In genomic region chr14:26450036-26450800, GRCm38 (mm10) we compare ENCODE assay signal across 8 mouse cellular contexts.
DNase-seq lines count a peak whose midpoint lies in the region; ATAC-seq and TF ChIP-seq lines count a peak whose summit lies in the region.

No protein-coding gene starts in this region.

- 0 out of 2 replicates have a peak, but pooled peaks cover 2% of the 10 kb centered on the region for H3K4me1 ChIP-seq in liver, postnatal 0 days (ENCODE audit: insufficient read depth)
- peaks cover 20% of the 10 kb centered on the region for H3K4me1 ChIP-seq in heart, embryonic 16.5 days (ENCODE audit: control insufficient read depth, insufficient read depth, low read length)

- H3K36me3 ChIP-seq in liver, postnatal 0 days (replicated peaks; ENCODE audit: insufficient read depth, low read length), result peaks cover 15% of the 10 kb centered on the region
- no peaks in the 10 kb centered on the region; the same call in 1 of the 2 replicates for H3K36me3 ChIP-seq in heart, embryonic 16.5 days (ENCODE audit: control insufficient read depth, insufficient read depth)

- H3K9me3 ChIP-seq in liver, postnatal 0 days (ENCODE audit: low read length), result no peaks in the 10 kb centered on the region
- no peaks in the 10 kb centered on the region for H3K9me3 ChIP-seq in heart, embryonic 16.5 days (replicated peaks; ENCODE audit: control insufficient read depth, low read length)

- no peak overlapping the region for H3K9ac ChIP-seq in liver, postnatal 0 days (replicated peaks)
- peak overlapping the region; percentile 68 for H3K9ac ChIP-seq in heart, embryonic 16.5 days (ENCODE audit: low read length)

- no peak overlapping the region for H3K4me3 ChIP-seq in liver, postnatal 0 days (ENCODE audit: low read depth, low read length)
- H3K4me3 ChIP-seq in heart, embryonic 16.5 days (ENCODE audit: low read length), result peak overlapping the region; percentile 30

- intact Hi-C loops in left cerebral cortex, postnatal 36 days (cut with DNase I), result no loop called here

- no peak for TF ChIP-seq EP300 in liver, postnatal 0 days (IDR thresholded peaks at IDR 0.05; ENCODE audit: low read depth)

- 72% methylated on average over 16 of the region's 16 CpGs for WGBS in liver, postnatal 0 days (ENCODE audit: insufficient replicate concordance)
- 25% methylated on average over 16 of the region's 16 CpGs for WGBS in heart, embryonic 16.5 days

- TF ChIP-seq CTCF in liver, postnatal 0 days (IDR thresholded peaks at IDR 0.05; ENCODE audit: low read depth), result no peak

- no peaks in the 10 kb centered on the region for H3K27me3 ChIP-seq in liver, postnatal 0 days (ENCODE audit: insufficient read depth, low read length)
- H3K27me3 ChIP-seq in heart, embryonic 16.5 days (ENCODE audit: control insufficient read depth, insufficient read depth, low read length), result no peaks in the 10 kb centered on the region

- H3K27ac ChIP-seq in liver, postnatal 0 days (ENCODE audit: low read depth), result no peak overlapping the region
- H3K27ac ChIP-seq in heart, embryonic 16.5 days (ENCODE audit: low read length), result peak overlapping the region; percentile 40

- H3K4me2 ChIP-seq in liver, postnatal 0 days (ENCODE audit: low read depth, low read length), result no peak overlapping the region
- peak overlapping the region; percentile 60 for H3K4me2 ChIP-seq in heart, embryonic 16.5 days (ENCODE audit: low read depth, low read length)

- DNase-seq in liver, result peak; percentile 10
- DNase-seq in liver, postnatal 0 days, result no peak
- peak; percentile 30 for DNase-seq in embryo, embryonic 10 days (ENCODE audit: low spot score)
- peak; percentile 15 for DNase-seq in neural tube, embryonic 10.5 days (ENCODE audit: extremely low spot score, low spot score)
- DNase-seq in frontal cortex, postnatal 10 days (ENCODE audit: low spot score in 2 of 2), result no peak
- no peak for DNase-seq in left cerebral cortex, postnatal 36 days (ENCODE audit: low spot score in 2 of 2)
- no peak for DNase-seq in right cerebral cortex, postnatal 14 days

- no peak for ATAC-seq in liver, postnatal 0 days
- ATAC-seq in heart, embryonic 16.5 days (replicated peaks; ENCODE audit: extremely low read depth, insufficient read depth, low FRiP score), result peak; percentile 49; the same call in 1 of the 2 replicates

Comparison
In these comparisons a context has a peak if more than half of its experiments do, and no peak if none do; other contexts are left out.
1. DNase-seq: peak in liver (single experiment), embryo, embryonic 10 days (single experiment) and neural tube, embryonic 10.5 days (single experiment); none in liver, postnatal 0 days (single experiment), frontal cortex, postnatal 10 days (0 of 2), left cerebral cortex, postnatal 36 days (0 of 2) and right cerebral cortex, postnatal 14 days (single experiment).